In genomic region chr2:146456612-146457011, GRCm38 (mm10) we compare ENCODE assay signal across 17 mouse cellular contexts.
"Had no signal": no experiment of that assay in that cellular context is flagged by ENCODE, and none has a peak within 500 bp of the region (broad histone marks: within the 10 kb centered on the region; RNA-seq: fewer than 3 reads in every experiment).

No protein-coding gene starts in this region.

- H3K27ac ChIP-seq: lung, embryonic 15.5 days; macrophage; neural tube, embryonic 12.5 days; stomach, embryonic 15.5 days; stomach, postnatal 0 days had no signal

- H3K27me3 ChIP-seq: lung, embryonic 15.5 days; megakaryocyte, embryonic 14.5 days; neural tube, embryonic 12.5 days; stomach, embryonic 15.5 days had no signal

- H3K4me1 ChIP-seq: lung, embryonic 15.5 days; neural tube, embryonic 12.5 days; stomach, embryonic 15.5 days had no signal

- H3K9ac ChIP-seq: lung, embryonic 15.5 days; neural tube, embryonic 12.5 days; stomach, embryonic 15.5 days had no signal

- ATAC-seq: lung, postnatal 0 days; midbrain, embryonic 16.5 days had no signal

- H3K36me3 ChIP-seq: lung, embryonic 15.5 days; neural tube, embryonic 12.5 days; stomach, embryonic 15.5 days had no signal

- DNase-seq: lung, adult 2 months; lung, postnatal 14 days; lung, postnatal 36 days; midbrain, embryonic 14.5 days; right cerebral cortex, postnatal 14 days; thymus, adult 2 months; thymus, postnatal 25 days; thymus, postnatal 4 days had no signal

- H3K4me2 ChIP-seq: lung, embryonic 15.5 days; midbrain, embryonic 11.5 days; neural tube, embryonic 12.5 days; stomach, embryonic 15.5 days had no signal

- H3K4me3 ChIP-seq: lung, embryonic 15.5 days; megakaryocyte, embryonic 14.5 days; neural tube, embryonic 12.5 days; stomach, embryonic 15.5 days had no signal

- H3K9me3 ChIP-seq: lung, embryonic 15.5 days; megakaryocyte, embryonic 14.5 days; neural tube, embryonic 12.5 days; stomach, embryonic 15.5 days had no signal
